9 mouse cellular contexts compared by ENCODE assay signal in the genomic region with DNA sequence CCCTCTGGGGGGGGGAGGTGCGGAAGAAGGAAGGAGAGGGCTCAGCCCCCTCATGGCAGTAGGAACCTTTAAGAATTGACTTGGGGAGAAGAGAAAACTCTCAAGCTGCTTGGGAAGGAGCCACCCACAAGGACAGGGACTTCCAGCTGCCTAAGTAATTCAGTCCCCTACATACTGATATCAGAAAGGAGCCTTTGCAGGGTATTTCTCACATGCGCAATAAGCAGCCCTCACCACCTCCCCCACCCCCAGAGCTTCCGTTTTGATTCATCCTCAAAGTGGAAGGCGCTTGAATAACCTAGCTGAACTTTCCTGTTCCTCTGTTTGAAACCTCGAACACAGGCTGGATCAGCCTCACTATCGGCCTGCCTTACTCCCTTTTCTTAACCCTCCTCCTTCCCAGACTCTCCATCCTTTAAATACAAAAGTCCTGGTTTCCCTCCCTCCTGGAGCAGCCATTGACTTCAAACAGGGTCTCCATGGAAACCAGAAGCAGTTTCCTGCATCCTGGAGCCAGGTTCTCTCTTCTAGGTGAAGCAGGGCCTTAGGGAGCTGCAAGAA.
DNase-seq lines count a peak whose midpoint lies in the region; ATAC-seq lines count a peak whose summit lies in the region.
"Had no signal": no experiment of that assay in that cellular context is flagged by ENCODE, and none has a peak within 500 bp of the region (broad histone marks: within the 10 kb centered on the region; RNA-seq: fewer than 3 reads in every experiment).

No protein-coding gene starts in this region.

- WGBS in heart, embryonic 12.5 days, result 25% methylated on average over 6 of the region's 6 CpGs
- WGBS in neural tube, embryonic 15.5 days, result 8% methylated on average over 6 of the region's 6 CpGs

- peaks cover 5% of the 10 kb centered on the region; the same call in 1 of the 2 replicates for H3K9me3 ChIP-seq in heart, embryonic 12.5 days (replicated peaks)
- H3K9me3 ChIP-seq in neural tube, embryonic 15.5 days (replicated peaks), result no peaks in the 10 kb centered on the region
- H3K9me3 ChIP-seq: stomach, embryonic 15.5 days had no signal

- H3K4me1 ChIP-seq in heart, embryonic 12.5 days (replicated peaks), result peaks cover 13% of the 10 kb centered on the region
- H3K4me1 ChIP-seq in neural tube, embryonic 15.5 days, result peaks cover 15% of the 10 kb centered on the region
- H3K4me1 ChIP-seq: stomach, embryonic 15.5 days had no signal

- DNase-seq in heart, postnatal 25 days (ENCODE audit: low spot score), result no peak
- peak; percentile 37 to 49 for DNase-seq in cerebellum, adult 18-20 months
- peak; percentile 31 to 39 for DNase-seq in frontal cortex, postnatal 10 days (ENCODE audit: low spot score in 2 of 2)
- DNase-seq in left cerebral cortex, adult 11 months (ENCODE audit: low spot score), result peak; percentile 30
- DNase-seq in urinary bladder, adult 18-20 months (ENCODE audit: low spot score in 2 of 2), result no peak
- DNase-seq in spleen, adult 12 weeks (ENCODE audit: low spot score), result no peak

- no peaks in the 10 kb centered on the region for H3K27me3 ChIP-seq in heart, embryonic 12.5 days (replicated peaks)
- H3K27me3 ChIP-seq in neural tube, embryonic 15.5 days (replicated peaks), result no peaks in the 10 kb centered on the region
- H3K27me3 ChIP-seq: stomach, embryonic 15.5 days had no signal

- H3K9ac ChIP-seq in heart, embryonic 12.5 days, result no peak overlapping the region
- H3K9ac ChIP-seq in neural tube, embryonic 15.5 days (replicated peaks), result peak overlapping the region; percentile 45
- H3K9ac ChIP-seq: stomach, embryonic 15.5 days had no signal

- peak; percentile 42; the same call in 1 of the 2 replicates for ATAC-seq in heart, embryonic 12.5 days (ENCODE audit: insufficient number of reproducible peaks, low FRiP score)
- peak; percentile 88 for ATAC-seq in neural tube, embryonic 15.5 days (ENCODE audit: low FRiP score)

- no peaks in the 10 kb centered on the region for H3K36me3 ChIP-seq in heart, embryonic 12.5 days
- H3K36me3 ChIP-seq in neural tube, embryonic 15.5 days, result no peaks in the 10 kb centered on the region
- H3K36me3 ChIP-seq: stomach, embryonic 15.5 days had no signal

- intact Hi-C loops in heart, postnatal 25 days (cut with DNase I), result no loop called here

- H3K27ac ChIP-seq in heart, embryonic 12.5 days (ENCODE audit: poor library complexity, severe bottlenecking), result no peak overlapping the region
- peak overlapping the region; percentile 89 for H3K27ac ChIP-seq in neural tube, embryonic 15.5 days (replicated peaks)
- H3K27ac ChIP-seq: stomach, embryonic 15.5 days had no signal

- peak overlapping the region; percentile 54 for H3K4me2 ChIP-seq in heart, embryonic 12.5 days
- H3K4me2 ChIP-seq in neural tube, embryonic 15.5 days, result peak overlapping the region; percentile 57
- H3K4me2 ChIP-seq: stomach, embryonic 15.5 days had no signal

- H3K4me3 ChIP-seq in heart, embryonic 12.5 days, result no peak overlapping the region
- peak overlapping the region; percentile 27 for H3K4me3 ChIP-seq in neural tube, embryonic 15.5 days (replicated peaks)
- H3K4me3 ChIP-seq: stomach, embryonic 15.5 days had no signal

Comparison
In these comparisons a context has a peak if more than half of its experiments do, and no peak if none do; other contexts are left out.
1. DNase-seq: peak in cerebellum, adult 18-20 months (2 of 2), frontal cortex, postnatal 10 days (2 of 2) and left cerebral cortex, adult 11 months (single experiment); none in heart, postnatal 25 days (single experiment), urinary bladder, adult 18-20 months (0 of 2) and spleen, adult 12 weeks (single experiment).